Mouse (Mus musculus): Measurements from ENCODE around the gene Drc7. TPM values are rescaled to one million over a fixed set of nuclear protein-coding genes. Genes with fewer than 3 reads are reported as not detected.
A peak's percentile ranks its signal among the peaks of the same experiment; 100 is the strongest.

Drc7 gene
- polyA plus RNA-seq (2015; fragmentation: Nextera tagmentation; extraction: Ambion mirVana) = 0.46 and 0.56 TPM in 2 replicates

DNA sequence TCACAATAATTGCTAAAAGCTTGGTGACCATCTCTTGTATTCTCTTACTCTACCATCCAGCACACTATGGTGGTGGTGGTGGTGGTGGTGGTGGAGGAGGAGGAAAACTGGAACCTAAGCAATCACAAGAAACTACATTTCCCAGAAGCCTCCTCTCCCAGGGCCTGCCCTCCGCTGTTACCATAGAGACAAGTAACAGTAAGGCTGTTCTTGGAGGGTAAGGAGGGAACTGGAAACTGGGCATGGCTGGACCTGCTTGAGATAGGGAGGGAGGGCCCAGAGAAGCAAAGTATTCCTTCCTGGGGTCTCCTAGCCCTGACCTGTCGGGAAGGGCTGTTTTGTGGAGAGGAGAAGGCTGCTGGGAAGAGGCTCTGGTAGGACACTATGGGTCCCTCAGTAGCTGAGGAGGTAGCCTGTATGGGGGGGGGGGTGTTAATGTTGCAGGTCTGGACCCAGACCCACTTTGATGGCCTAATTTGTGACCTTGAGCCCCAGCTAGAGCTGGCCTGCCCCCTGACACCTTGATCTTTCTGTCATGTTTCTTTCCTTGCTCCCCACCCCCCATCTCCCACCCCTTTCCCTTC lies at the start of gene Drc7:
TSS of gene Drc7 (plus strand) at position 177 of the 584 bp plus-strand sequence.
- no peak within 1 kb of the TSS for H3K4me3 ChIP-seq (ENCODE audit: low read length)
- H3K4me1 ChIP-seq (ENCODE audit: control insufficient read depth, insufficient read depth, low read length) = no peaks in the 10 kb centered on the region
- no peaks in the 10 kb centered on the region for H3K36me3 ChIP-seq (ENCODE audit: control insufficient read depth, insufficient read depth)
- no peaks in the 10 kb centered on the region for H3K9me3 ChIP-seq (replicated peaks; ENCODE audit: control insufficient read depth, low read length)
- no peaks in the 10 kb centered on the region for H3K27me3 ChIP-seq (ENCODE audit: control insufficient read depth, insufficient read depth, low read length)
- no peak within 1 kb of the TSS for H3K27ac ChIP-seq (ENCODE audit: low read length)
- 36% methylated on average over 2 of the region's 2 CpGs for WGBS
- H3K9ac ChIP-seq (ENCODE audit: low read length) = no peak within 1 kb of the TSS
- no peak within 1 kb of the TSS for H3K4me2 ChIP-seq (ENCODE audit: low read depth, low read length)
- no peak for ATAC-seq (replicated peaks; ENCODE audit: extremely low read depth, insufficient read depth, low FRiP score)

DNA sequence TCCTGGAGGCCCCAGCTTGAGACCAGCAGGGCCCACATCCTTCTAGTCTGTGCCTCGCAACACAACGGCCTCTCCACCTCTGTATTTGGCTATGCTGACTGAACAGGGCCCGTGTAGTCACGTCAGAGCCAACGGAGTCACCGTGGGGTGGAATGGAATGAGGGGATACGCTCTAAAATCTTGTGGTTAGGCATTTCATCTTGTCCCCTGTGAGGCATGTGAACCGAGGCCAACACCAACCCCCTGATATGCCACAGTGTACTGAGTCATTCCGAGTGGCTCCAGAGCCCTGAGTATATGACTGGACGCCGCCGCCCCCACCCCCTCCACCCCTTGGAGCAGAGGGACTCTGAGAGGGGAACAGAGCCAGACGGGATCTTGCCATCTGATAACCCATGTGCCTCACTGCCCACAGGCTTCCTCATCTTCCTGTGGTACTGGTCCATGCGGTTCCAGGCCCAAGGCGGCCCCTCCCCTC lies 42.4 kb upstream of the Drc7 start:
- ATAC-seq (replicated peaks; ENCODE audit: extremely low read depth, insufficient read depth, low FRiP score) = no peak
- H3K36me3 ChIP-seq (ENCODE audit: control insufficient read depth, insufficient read depth) = no peaks in the 10 kb centered on the region
- no peak overlapping the region for H3K9ac ChIP-seq (ENCODE audit: low read length)
- no peaks in the 10 kb centered on the region for H3K4me1 ChIP-seq (ENCODE audit: control insufficient read depth, insufficient read depth, low read length)
- H3K4me3 ChIP-seq (ENCODE audit: low read length) = no peak overlapping the region
- H3K27ac ChIP-seq (ENCODE audit: low read length) = no peak overlapping the region
- H3K27me3 ChIP-seq (ENCODE audit: control insufficient read depth, insufficient read depth, low read length) = no peaks in the 10 kb centered on the region
- no peaks in the 10 kb centered on the region for H3K9me3 ChIP-seq (replicated peaks; ENCODE audit: control insufficient read depth, low read length)
- WGBS = 69% methylated on average over 15 of the region's 15 CpGs
- H3K4me2 ChIP-seq (ENCODE audit: low read depth, low read length) = no peak overlapping the region

GRCm38 (mm10) chr8:95015866-95016265 lies 39.0 kb upstream of the Drc7 start:
- Histone ChIP-seq H3K9ac (ENCODE audit: low read length) (no peak overlapping the region), H3K27ac (ENCODE audit: low read length) (no peak overlapping the region), H3K4me3 (ENCODE audit: low read length) (no peak overlapping the region), H3K36me3 (ENCODE audit: control insufficient read depth, insufficient read depth) (no peaks in the 10 kb centered on the region), H3K9me3 (replicated peaks; ENCODE audit: control insufficient read depth, low read length) (no peaks in the 10 kb centered on the region), H3K27me3 (ENCODE audit: control insufficient read depth, insufficient read depth, low read length) (no peaks in the 10 kb centered on the region), H3K4me1 (ENCODE audit: control insufficient read depth, insufficient read depth, low read length) (0 out of 2 replicates have a peak, but pooled peaks cover 2% of the 10 kb centered on the region), H3K4me2 (ENCODE audit: low read depth, low read length) (no peak overlapping the region)
- WGBS = 51% methylated on average over 4 of the region's 4 CpGs
- ATAC-seq (replicated peaks; ENCODE audit: extremely low read depth, insufficient read depth, low FRiP score) = no peak

DNA sequence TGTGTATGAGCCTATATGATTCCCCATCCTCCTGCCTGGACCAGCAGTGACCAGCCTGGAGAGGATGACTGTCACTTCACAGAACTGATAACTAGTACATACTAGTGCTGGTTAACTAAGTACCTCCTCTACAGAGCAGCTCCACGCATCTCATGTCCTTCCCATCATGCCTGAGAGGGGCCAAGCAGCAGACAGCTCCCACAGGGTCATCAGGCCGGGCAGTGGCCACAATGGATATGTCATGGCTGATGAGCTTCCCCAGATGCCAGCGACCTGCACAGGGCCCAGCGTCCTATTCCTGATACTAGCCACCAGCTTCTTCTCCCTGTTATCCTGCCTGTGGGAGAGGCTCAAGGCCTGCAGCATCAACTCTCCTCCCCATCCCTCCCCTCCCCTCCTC lies 38.2 kb upstream of the Drc7 start:
- Histone ChIP-seq H3K9ac (ENCODE audit: low read length) (no peak overlapping the region), H3K27me3 (ENCODE audit: control insufficient read depth, insufficient read depth, low read length) (no peaks in the 10 kb centered on the region), H3K4me3 (ENCODE audit: low read length) (no peak overlapping the region), H3K4me1 (ENCODE audit: control insufficient read depth, insufficient read depth, low read length) (0 out of 2 replicates have a peak, but pooled peaks cover 2% of the 10 kb centered on the region), H3K9me3 (replicated peaks; ENCODE audit: control insufficient read depth, low read length) (no peaks in the 10 kb centered on the region), H3K4me2 (ENCODE audit: low read depth, low read length) (no peak overlapping the region), H3K27ac (ENCODE audit: low read length) (no peak overlapping the region), H3K36me3 (ENCODE audit: control insufficient read depth, insufficient read depth) (no peaks in the 10 kb centered on the region)
- no peak for ATAC-seq (replicated peaks; ENCODE audit: extremely low read depth, insufficient read depth, low FRiP score)
- 46% methylated on average over 4 of the region's 4 CpGs for WGBS

GRCm38 (mm10) chr8:95017451-95017850 lies 37.5 kb upstream of the Drc7 start, which contains the start of gene Adgrg3:
TSS of gene Adgrg3 (plus strand) at chr8:95017692.
- Histone ChIP-seq H3K4me3 (ENCODE audit: low read length) (no peak within 1 kb of the TSS), H3K4me1 (ENCODE audit: control insufficient read depth, insufficient read depth, low read length) (0 out of 2 replicates have a peak, but pooled peaks cover 2% of the 10 kb centered on the region), H3K9ac (ENCODE audit: low read length) (no peak within 1 kb of the TSS), H3K27ac (ENCODE audit: low read length) (no peak within 1 kb of the TSS), H3K27me3 (ENCODE audit: control insufficient read depth, insufficient read depth, low read length) (no peaks in the 10 kb centered on the region), H3K36me3 (ENCODE audit: control insufficient read depth, insufficient read depth) (no peaks in the 10 kb centered on the region), H3K9me3 (replicated peaks; ENCODE audit: control insufficient read depth, low read length) (no peaks in the 10 kb centered on the region), H3K4me2 (ENCODE audit: low read depth, low read length) (no peak within 1 kb of the TSS)
- no peak for ATAC-seq (replicated peaks; ENCODE audit: extremely low read depth, insufficient read depth, low FRiP score)
- 72% methylated on average over 11 of the region's 11 CpGs for WGBS

DNA sequence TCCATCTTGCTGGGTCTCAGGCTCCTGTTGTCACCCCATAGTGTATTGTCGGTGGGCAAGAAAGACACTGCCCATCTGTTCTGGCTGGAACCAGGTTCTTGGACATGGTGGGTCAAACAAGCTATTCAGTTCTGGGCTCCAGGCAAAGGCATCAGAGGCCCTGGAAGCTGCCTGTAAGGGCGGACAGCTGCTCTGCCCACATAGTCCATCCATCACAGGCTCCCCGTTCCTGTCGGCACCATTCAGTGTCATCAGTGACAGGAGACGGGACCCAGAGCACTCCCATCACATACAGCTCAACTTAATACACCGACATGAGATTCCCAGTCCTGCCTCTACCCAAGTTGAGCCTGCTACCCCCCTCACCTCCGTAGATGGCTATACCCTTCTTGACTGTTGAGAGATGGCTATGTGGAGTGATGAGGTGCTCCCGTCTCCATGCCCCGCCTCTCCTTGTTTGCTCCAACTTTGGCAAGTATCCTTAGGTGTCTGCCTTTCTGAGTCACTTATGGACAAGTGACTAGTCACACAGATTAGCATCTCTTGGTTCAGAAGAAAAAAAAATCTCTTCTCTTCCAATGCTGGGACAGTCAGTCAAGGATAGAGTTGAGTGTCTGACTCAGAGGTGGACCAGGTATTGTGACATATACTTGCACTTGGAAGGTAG lies 36.8 kb upstream of the Drc7 start:
- no peaks in the 10 kb centered on the region for H3K27me3 ChIP-seq (ENCODE audit: control insufficient read depth, insufficient read depth, low read length)
- H3K9ac ChIP-seq (ENCODE audit: low read length) = no peak overlapping the region
- H3K4me1 ChIP-seq (ENCODE audit: control insufficient read depth, insufficient read depth, low read length) = 0 out of 2 replicates have a peak, but pooled peaks cover 2% of the 10 kb centered on the region
- H3K27ac ChIP-seq (ENCODE audit: low read length) = no peak overlapping the region
- no peak overlapping the region for H3K4me3 ChIP-seq (ENCODE audit: low read length)
- 39% methylated on average over 9 of the region's 9 CpGs for WGBS
- H3K4me2 ChIP-seq (ENCODE audit: low read depth, low read length) = no peak overlapping the region
- no peak for ATAC-seq (replicated peaks; ENCODE audit: extremely low read depth, insufficient read depth, low FRiP score)
- H3K36me3 ChIP-seq (ENCODE audit: control insufficient read depth, insufficient read depth) = no peaks in the 10 kb centered on the region
- H3K9me3 ChIP-seq (replicated peaks; ENCODE audit: control insufficient read depth, low read length) = no peaks in the 10 kb centered on the region

- H3K9ac ChIP-seq (ENCODE audit: low read length) = peak overlapping the region; percentile 45; the same call in 1 of the 2 replicates
- H3K4me1 ChIP-seq (ENCODE audit: control insufficient read depth, insufficient read depth, low read length) = 0 out of 2 replicates have a peak, but pooled peaks cover 2% of the 10 kb centered on the region
- peak; percentile 65 for ATAC-seq (replicated peaks; ENCODE audit: extremely low read depth, insufficient read depth, low FRiP score)
- peak overlapping the region; percentile 31 for H3K4me3 ChIP-seq (ENCODE audit: low read length)
- H3K9me3 ChIP-seq (replicated peaks; ENCODE audit: control insufficient read depth, low read length) = peaks cover under 1% of the 10 kb centered on the region; the same call in 1 of the 2 replicates
- WGBS = 30% methylated on average over 12 of the region's 12 CpGs
- H3K36me3 ChIP-seq (ENCODE audit: control insufficient read depth, insufficient read depth) = no peaks in the 10 kb centered on the region
- peak overlapping the region; percentile 54 for H3K4me2 ChIP-seq (ENCODE audit: low read depth, low read length)
- H3K27ac ChIP-seq (ENCODE audit: low read length) = peak overlapping the region; percentile 82
- no peaks in the 10 kb centered on the region for H3K27me3 ChIP-seq (ENCODE audit: control insufficient read depth, insufficient read depth, low read length)
These were observed 34.6 kb upstream of the Drc7 start for GRCm38 (mm10) chr8:95020293-95020777.

GRCm38 (mm10) chr8:95020821-95021220 lies 34.1 kb upstream of the Drc7 start:
- H3K9ac ChIP-seq (ENCODE audit: low read length) = no peak overlapping the region
- ATAC-seq (replicated peaks; ENCODE audit: extremely low read depth, insufficient read depth, low FRiP score) = no peak
- H3K4me2 ChIP-seq (ENCODE audit: low read depth, low read length) = peak overlapping the region; percentile 54
- no peaks in the 10 kb centered on the region for H3K27me3 ChIP-seq (ENCODE audit: control insufficient read depth, insufficient read depth, low read length)
- 51% methylated on average over 10 of the region's 10 CpGs for WGBS
- H3K36me3 ChIP-seq (ENCODE audit: control insufficient read depth, insufficient read depth) = no peaks in the 10 kb centered on the region
- H3K9me3 ChIP-seq (replicated peaks; ENCODE audit: control insufficient read depth, low read length) = peaks cover 5% of the 10 kb centered on the region
- H3K4me3 ChIP-seq (ENCODE audit: low read length) = no peak overlapping the region
- peak overlapping the region; percentile 82 for H3K27ac ChIP-seq (ENCODE audit: low read length)
- H3K4me1 ChIP-seq (ENCODE audit: control insufficient read depth, insufficient read depth, low read length) = 0 out of 2 replicates have a peak, but pooled peaks cover 2% of the 10 kb centered on the region

DNA sequence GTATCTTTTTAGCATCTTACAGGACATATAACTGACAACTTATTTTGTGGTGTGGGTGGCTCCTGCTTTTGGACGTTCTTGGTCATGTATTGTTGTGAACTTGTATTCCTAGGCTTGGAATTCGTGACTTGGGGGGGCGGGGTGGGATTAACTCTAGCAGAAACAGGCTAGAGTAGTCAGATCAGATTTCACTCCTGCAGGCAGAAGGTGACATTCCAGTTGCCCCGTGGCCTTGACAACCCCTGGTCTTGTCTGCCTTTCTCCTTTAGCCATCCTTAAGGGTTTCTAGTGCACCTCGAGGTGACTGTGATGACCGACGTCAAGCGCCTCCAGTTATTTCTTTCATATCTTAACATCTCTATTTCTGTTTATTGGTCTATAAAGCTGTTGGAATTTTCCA lies 31.7 kb upstream of the Drc7 start:
- ATAC-seq (replicated peaks; ENCODE audit: extremely low read depth, insufficient read depth, low FRiP score) = no peak
- no peaks in the 10 kb centered on the region for H3K27me3 ChIP-seq (ENCODE audit: control insufficient read depth, insufficient read depth, low read length)
- H3K9ac ChIP-seq (ENCODE audit: low read length) = no peak overlapping the region
- no peaks in the 10 kb centered on the region for H3K36me3 ChIP-seq (ENCODE audit: control insufficient read depth, insufficient read depth)
- H3K4me3 ChIP-seq (ENCODE audit: low read length) = no peak overlapping the region
- no peak overlapping the region for H3K27ac ChIP-seq (ENCODE audit: low read length)
- H3K4me1 ChIP-seq (ENCODE audit: control insufficient read depth, insufficient read depth, low read length) = 0 out of 2 replicates have a peak, but pooled peaks cover 2% of the 10 kb centered on the region
- H3K4me2 ChIP-seq (ENCODE audit: low read depth, low read length) = no peak overlapping the region
- WGBS = 15% methylated on average over 8 of the region's 8 CpGs
- H3K9me3 ChIP-seq (replicated peaks; ENCODE audit: control insufficient read depth, low read length) = peaks cover 6% of the 10 kb centered on the region
